Mouse (Mus musculus): Measurements from ENCODE around the gene Dnajc30. TPM values are rescaled to one million over a fixed set of nuclear protein-coding genes. Genes with fewer than 3 reads are reported as not detected.
"Not testable (repeated sequence)": the region's sequence is repeated elsewhere in the genome, so short reads cannot be mapped to it uniquely, and the experiment has no call there.

The Dnajc30 gene
- total RNA-seq, 2 experiments from 2014 or later = 3.4 to 21.0 TPM

- ATAC-seq (replicated peaks; ENCODE audit: low FRiP score, poor library complexity, severe bottlenecking) = not testable (repeated sequence)
These were observed 14.7 kb upstream of the Dnajc30 start for GRCm38 (mm10) chr5:135049268-135049667.

- ATAC-seq (replicated peaks; ENCODE audit: low FRiP score, poor library complexity, severe bottlenecking) = no peak
These were observed 10.6 kb upstream of the Dnajc30 start for GRCm38 (mm10) chr5:135053356-135053755.

DNA sequence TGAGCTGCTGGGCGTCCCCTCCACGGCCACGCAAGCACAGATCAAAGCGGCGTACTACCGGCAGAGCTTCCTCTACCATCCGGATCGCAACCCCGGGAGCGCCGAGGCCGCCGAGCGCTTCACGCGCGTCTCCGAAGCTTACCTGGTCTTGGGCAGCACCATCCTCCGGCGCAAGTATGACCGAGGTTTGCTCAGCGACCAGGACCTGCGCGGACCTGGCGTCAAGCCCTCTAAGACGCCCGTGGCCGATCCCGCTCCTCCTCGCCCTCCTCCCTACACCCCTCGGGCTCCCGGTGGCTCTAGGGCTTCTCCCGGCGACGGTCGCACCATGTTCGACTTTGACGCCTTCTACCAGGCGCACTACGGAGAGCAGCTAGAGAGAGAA is 372 bp downstream of the Dnajc30 start:
- ATAC-seq (replicated peaks; ENCODE audit: low FRiP score, poor library complexity, severe bottlenecking) = peak; percentile 72

DNA sequence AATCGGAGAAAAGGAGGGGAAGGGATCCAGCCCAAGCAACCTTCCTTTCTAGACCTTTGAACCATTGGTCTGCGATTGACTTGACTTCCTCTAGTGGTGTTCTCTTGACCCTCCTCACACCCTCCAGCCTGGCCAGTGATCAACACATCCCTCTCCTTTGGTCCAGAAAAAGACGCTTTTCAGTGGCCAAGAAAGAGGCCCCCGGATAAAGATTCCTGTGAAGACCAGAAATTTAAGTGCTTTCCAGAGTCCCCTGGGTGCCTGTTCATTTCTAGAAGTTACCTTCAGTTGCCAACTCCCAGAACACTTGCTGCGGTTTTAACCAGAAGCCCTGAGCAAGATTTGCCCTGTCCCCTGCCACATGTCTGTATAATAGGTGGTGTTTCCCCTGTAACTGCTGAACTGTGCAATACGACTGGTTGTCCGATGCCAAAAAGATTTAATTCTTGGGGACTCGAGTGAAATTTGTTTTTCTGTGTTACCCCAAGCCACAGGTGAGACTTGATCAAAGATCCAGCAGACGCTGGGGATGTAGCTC is 976 bp downstream of the Dnajc30 start, which contains the start of gene Bud23:
Gene Bud23, minus strand, starts transcription at position 51 of the 538 bp plus-strand sequence.
- not testable (repeated sequence) for ATAC-seq (replicated peaks; ENCODE audit: low FRiP score, poor library complexity, severe bottlenecking)

GRCm38 (mm10) chr5:135066008-135066407 is 2.0 kb downstream of the Dnajc30 start:
- no peak for ATAC-seq (replicated peaks; ENCODE audit: low FRiP score, poor library complexity, severe bottlenecking)

DNA sequence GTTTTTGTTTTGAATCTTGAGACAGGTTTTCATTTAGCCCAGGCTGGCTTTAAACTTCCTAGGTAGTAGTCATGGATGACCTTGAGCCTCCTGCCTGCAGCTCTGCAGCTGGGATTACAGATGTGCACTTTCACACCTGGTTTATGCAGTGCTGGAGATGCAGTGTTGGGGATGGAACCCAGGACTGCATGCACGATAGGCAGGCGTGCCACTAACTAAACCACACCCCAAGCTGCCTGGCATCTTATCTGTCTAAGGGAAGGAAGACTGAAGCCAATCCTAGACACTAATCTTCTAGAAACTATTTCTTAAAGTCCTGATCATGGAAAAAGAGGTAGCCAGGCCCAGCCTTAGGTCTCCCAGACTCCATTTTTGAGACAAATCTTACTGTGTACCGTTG is 6.4 kb downstream of the Dnajc30 start:
- 0 out of 2 replicates have a peak, but pooled peaks have one; percentile 44 for ATAC-seq (replicated peaks; ENCODE audit: low FRiP score, poor library complexity, severe bottlenecking)

DNA sequence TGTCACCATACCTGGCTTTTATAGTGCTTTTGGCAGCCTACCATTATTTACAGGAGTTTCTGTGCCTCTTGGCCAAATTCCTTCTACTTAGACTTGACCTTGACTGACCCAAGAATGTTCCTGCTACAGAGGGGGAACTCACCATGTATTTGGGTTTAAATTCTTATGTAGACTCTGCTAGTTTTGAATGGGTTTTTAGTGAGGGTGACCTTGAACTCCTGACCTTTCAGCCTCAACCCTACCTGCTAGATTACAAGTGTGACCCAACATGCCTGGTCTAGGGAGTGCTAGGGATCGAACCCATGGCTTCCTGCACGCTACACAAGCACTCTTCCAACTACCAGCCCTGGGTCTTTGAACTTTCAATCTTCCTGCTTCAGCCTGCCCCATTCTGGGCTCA is 8.1 kb downstream of the Dnajc30 start:
- ATAC-seq (replicated peaks; ENCODE audit: low FRiP score, poor library complexity, severe bottlenecking) = no peak

GRCm38 (mm10) chr5:135072720-135073119 is 8.7 kb downstream of the Dnajc30 start:
- ATAC-seq (replicated peaks; ENCODE audit: low FRiP score, poor library complexity, severe bottlenecking) = no peak

DNA sequence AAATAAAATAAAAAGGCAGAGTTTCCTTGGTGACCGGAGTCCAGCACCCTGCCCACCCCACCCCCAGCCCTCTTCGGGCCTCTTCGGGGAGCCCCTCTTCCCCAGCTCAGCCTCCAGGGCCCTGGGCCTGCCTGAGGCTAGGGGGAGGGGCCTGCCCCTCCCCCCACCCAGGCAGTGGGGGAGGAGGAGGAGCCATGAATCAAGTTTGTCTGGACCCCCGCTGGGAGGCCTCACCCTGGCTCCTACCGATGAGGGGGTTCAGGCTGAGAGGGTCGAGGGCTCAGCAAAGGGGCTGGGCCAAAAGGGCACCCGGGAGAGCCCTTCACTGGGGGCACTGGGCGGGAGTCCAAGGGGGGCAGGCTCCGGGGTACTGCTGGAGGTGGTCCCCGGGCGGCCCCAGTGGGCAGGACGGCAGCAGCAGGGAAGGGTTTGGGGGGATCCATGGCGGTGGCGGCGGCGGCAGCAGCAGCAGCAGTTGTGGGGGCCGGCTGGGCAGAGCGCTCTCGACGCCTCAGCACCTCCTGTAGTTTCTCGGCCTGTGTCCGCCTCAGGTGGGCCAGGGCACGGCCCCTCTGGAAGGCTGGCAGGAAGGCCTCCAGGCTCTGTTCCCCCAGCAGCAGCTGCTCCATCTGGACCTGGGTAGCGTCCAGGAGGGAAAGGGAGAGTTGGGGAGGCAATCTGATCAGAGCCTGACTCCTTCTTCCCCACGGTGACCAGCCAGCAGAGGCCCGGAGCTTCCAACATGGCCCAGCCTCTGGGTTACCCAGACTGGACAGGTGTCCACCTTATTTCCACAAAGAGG is 9.5 kb downstream of the Dnajc30 start:
- no peak for ATAC-seq (replicated peaks; ENCODE audit: low FRiP score, poor library complexity, severe bottlenecking)

GRCm38 (mm10) chr5:135075655-135076054 is 11.7 kb downstream of the Dnajc30 start:
- no peak for ATAC-seq (replicated peaks; ENCODE audit: low FRiP score, poor library complexity, severe bottlenecking)

GRCm38 (mm10) chr5:135076368-135076767 is 12.4 kb downstream of the Dnajc30 start:
- ATAC-seq (replicated peaks; ENCODE audit: low FRiP score, poor library complexity, severe bottlenecking) = no peak

DNA sequence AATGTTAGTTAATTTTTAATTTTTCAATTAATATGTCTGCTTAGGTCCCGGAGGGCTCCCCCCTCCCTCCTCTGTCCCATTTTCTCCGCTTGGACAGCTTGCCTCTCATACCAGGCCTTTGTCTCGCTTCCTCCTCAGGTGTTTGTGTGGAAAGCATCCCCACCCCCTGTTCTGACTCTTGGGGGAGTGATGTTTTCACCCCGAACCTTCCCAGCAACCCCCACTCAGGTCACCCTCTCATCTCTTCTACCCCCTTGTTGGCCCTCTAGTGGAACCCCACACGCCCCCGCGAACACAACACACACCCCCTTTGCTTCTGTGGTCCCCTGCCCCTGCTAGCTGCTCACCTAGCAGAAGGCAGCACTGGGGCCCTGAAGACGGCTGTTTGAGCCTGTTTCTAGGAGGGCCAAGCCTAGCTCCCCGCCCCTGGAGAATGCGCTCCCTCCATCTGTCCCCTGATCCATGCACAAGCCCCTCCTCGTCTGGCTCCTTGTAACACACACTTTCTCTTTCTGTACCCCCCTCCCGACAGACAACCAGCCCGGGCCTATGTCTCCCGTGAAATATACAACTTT is 13.0 kb downstream of the Dnajc30 start:
- ATAC-seq (replicated peaks; ENCODE audit: low FRiP score, poor library complexity, severe bottlenecking) = no peak

- peak; percentile 86 for ATAC-seq (replicated peaks; ENCODE audit: low FRiP score, poor library complexity, severe bottlenecking)
These were observed 13.8 kb downstream of the Dnajc30 start, which contains the start of gene Vps37d for GRCm38 (mm10) chr5:135077564-135078481. Vps37d (minus strand) TSS chr5:135078266.

- 0 out of 2 replicates have a peak, but pooled peaks have one; percentile 8 for ATAC-seq (replicated peaks; ENCODE audit: low FRiP score, poor library complexity, severe bottlenecking)
These were observed 14.4 kb downstream of the Dnajc30 start for GRCm38 (mm10) chr5:135078482-135078810.

DNA sequence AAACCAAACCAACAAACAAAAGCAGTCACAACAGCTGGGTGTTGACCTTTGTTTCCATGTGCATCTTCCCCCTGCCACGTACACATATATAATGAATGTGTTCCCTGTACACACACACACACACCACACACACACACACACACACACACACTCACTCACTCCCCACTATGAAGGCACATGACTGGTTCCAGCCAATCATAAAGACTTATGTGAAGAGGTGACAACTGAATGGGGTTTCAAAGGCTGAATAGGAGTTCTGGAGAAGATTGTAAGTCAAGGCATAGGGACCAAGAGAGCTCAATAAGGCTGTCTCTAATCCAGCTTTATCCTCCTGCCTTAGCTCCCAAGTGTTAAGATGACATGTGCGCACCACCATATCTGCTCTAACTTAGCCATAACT is 15.6 kb downstream of the Dnajc30 start:
- ATAC-seq (replicated peaks; ENCODE audit: low FRiP score, poor library complexity, severe bottlenecking) = no peak

DNA sequence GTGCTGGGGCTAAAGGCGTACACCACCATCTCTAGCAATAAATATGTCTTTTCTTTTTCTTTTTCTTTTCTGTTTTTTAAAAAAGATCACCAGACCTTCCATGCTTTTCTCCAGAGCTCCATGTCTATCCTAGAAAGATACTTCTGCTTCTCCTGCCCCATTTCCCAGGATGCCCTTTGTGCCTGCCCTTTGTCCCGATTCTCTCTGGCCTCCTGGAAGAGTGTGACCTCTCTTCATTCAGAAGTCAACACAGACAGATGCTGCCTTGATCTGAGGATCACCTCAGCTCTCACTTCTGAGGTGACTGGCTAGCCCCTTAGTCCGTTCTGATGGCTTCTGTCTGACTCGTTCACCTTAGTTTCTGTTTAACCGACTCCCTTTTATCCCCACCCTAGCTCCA is 16.5 kb downstream of the Dnajc30 start:
- ATAC-seq (replicated peaks; ENCODE audit: low FRiP score, poor library complexity, severe bottlenecking) = no peak

DNA sequence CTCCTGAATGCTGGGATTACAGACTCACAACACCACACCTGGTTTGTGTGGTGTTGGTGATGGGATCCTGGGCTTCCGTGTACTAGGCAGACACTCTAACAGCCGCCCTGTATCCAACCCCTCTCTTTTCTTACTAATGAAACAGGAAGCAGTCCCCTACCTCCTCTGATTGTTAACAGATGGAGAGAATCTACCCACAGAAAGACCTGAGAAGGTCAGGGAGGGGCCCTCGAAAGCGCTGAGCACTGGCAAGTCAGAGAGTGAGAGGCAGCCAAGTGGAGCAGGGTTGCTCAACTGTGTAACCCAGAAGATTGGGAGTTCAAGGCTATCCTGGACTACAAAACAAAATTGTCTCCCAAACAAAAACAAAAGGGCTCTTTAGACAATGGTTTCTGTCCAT is 22.9 kb downstream of the Dnajc30 start:
- ATAC-seq (replicated peaks; ENCODE audit: low FRiP score, poor library complexity, severe bottlenecking) = no peak

GRCm38 (mm10) chr5:135089653-135090052 is 25.7 kb downstream of the Dnajc30 start, which contains the start of gene Mlxipl:
Mlxipl (plus strand) TSS chr5:135089890.
- ATAC-seq (replicated peaks; ENCODE audit: low FRiP score, poor library complexity, severe bottlenecking) = 0 out of 2 replicates have a peak, but pooled peaks have one; percentile 22

- ATAC-seq (replicated peaks; ENCODE audit: low FRiP score, poor library complexity, severe bottlenecking) = no peak
These were observed 37.0 kb downstream of the Dnajc30 start for GRCm38 (mm10) chr5:135100981-135101380.
